Mouse (Mus musculus) testis, postnatal 10 days (tissue): ENCODE measurements around the gene Lnx1.

ENCODE experiments used
- DNase-seq: peaks from one replicate; pipeline ENCODE4 v3.0.0; 2021; ENCODE audit warnings: low spot score

Lnx1 gene

DNA sequence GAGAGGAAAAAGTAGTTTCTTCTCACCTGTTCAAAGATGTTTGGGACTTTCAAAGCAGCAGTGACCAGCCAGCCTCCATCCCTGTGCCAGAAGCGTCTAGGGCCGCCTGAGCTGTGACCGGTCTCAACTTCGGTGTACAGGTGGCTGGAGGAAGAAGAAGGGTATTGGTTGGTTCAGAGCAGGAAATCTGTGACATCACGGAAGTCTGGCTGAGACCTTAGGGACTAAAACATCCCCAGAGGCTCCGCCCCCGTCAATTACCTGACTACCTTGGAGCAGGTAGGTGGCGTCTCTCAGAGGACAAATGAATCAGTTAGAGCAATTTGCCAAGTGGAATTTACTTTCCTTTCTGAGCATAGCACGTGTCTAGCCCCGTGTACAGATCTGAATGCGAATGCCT is at the start of gene Lnx1:
Gene Lnx1 (minus strand): TSS at position 147 of the 400 bp plus-strand sequence.
- no peak for DNase-seq

DNA sequence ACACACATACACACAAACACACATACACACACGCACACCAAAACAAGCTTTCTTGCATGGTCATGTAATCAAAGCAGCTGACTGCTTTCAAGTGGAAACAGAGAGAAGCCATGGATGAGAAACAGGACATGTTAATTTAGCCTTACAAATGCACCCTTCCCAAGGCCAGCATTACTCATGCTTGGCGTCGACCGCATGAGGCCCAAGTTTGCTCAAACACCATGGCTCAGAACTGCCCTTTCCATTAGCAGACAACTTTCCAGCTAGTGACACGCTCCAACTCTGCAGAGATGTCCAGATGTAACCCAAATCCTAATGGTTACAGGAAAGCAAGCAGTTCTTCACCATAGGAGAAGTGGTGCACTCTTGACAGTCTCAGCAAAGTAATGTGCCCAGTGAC is 47.8 kb upstream of the Lnx1 start:
- no peak for DNase-seq

DNA sequence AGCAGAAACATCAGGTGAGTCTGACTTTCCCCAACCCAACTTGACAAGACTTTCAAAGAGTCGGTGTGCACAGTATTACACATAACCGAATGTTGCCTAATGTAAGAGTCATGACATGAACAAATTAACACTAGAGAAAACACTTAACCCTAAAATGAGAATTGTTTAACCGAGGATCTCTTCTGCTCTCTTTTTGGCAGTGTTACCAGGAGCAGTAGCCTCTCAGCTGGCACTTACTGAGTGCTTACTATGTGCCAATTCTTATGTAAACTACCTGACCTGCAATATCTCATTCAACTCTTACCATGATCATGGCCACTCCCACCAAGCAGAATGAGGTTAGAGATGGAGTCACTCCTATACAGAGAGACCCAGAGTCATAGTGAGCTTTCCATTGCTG is 44.8 kb upstream of the Lnx1 start:
- no peak for DNase-seq

DNA sequence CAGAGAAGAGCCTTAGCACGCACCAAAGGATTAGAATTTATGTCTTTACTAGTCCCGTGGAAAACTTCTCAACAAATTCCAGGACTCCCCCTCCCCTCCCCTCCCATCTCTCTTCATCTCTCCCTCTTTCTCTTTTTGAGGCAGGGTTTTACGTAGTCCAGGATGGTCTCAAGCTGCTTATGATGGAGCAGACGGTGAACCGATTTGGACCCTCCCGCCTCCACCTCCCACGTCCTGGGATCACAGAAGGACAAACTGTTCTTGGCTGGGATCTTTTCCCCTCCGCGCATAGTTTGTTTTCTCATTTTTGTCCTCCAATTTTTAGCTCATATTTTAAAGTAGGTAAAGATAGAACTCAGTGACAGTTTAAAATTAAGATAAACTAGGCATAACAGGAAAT is 38.2 kb upstream of the Lnx1 start:
- DNase-seq, result no peak

GRCm38 (mm10) chr5:74739435-74739834 is 36.7 kb upstream of the Lnx1 start:
- DNase-seq, result no peak

GRCm38 (mm10) chr5:74738312-74738711 is 35.6 kb upstream of the Lnx1 start:
- peak; percentile 55 for DNase-seq

DNA sequence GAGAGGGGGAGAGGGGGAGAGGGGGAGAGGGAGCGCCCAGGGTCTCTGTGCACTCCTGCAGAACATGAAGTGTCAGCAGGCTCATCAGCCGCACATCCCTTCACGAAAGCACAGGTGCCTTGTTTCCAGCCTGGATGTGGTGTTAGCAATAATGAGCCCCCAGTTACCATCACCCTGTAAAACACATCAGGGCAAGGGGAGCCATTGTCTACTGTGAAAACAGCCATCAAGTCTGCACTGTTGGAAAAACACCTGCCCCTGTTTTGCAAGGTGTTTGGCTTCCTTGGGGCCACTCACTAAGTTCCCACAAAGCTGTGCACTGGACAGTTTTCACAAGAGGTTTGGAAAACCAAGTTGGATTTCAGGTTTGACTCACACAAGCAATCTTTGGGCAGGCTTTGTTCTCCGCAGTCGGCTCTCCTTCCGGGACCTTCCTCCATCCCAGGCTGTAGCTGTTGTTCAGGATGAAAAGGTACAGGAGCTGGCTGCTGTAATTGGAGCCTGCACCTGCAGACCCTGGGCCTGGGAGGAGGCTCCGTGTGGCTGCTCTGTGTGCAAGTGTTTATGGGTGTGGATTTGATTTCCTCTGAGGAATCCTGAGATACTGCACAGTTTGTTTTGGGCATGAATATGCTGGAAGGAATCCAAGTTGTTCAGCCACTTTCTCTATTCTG is 31.3 kb upstream of the Lnx1 start:
- DNase-seq, result no peak

DNA sequence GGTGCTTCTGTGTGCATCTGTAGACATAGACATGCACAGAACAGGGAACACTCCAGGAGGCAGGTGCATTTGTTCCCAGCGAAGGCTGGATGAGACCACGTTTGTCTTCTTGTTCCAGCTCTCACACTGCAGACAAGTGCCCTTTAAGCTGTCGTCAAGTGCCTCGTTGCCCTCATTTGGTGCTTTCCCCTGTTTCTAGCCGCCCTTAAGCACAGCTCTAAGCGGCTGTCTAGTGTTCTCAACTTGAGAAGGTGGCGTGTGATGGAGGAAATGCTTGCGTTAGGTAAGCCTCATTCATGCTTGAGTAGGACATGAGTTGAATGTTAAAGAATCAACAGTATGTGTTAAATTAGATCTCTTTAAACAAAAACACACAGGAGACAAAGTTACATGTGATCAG is 29.9 kb upstream of the Lnx1 start:
- no peak for DNase-seq

GRCm38 (mm10) chr5:74730601-74731000 is 27.9 kb upstream of the Lnx1 start:
- no peak for DNase-seq

DNA sequence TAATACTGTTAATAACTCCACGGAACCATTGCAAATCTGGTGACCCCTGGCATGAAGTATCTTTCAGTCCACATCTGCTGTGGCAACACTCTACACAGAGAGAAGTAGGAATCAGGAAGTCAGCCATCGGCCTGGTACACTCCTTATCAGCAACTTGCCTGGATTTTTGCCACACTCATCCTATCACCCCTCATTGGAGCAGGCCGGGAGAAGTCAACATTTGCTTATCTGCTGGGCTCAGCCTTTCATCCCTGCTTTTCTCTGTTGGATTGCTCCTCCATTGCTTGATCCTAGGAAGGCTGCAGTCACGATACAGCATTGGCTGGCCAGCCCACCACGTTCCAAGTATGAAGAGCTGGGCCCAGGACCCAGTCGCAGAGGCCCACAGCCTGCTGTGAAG is 26.9 kb upstream of the Lnx1 start:
- no peak for DNase-seq

GRCm38 (mm10) chr5:74728186-74728585 is 25.5 kb upstream of the Lnx1 start:
- no peak for DNase-seq

- DNase-seq, result no peak
These were observed 24.6 kb upstream of the Lnx1 start for GRCm38 (mm10) chr5:74727319-74727718.

DNA sequence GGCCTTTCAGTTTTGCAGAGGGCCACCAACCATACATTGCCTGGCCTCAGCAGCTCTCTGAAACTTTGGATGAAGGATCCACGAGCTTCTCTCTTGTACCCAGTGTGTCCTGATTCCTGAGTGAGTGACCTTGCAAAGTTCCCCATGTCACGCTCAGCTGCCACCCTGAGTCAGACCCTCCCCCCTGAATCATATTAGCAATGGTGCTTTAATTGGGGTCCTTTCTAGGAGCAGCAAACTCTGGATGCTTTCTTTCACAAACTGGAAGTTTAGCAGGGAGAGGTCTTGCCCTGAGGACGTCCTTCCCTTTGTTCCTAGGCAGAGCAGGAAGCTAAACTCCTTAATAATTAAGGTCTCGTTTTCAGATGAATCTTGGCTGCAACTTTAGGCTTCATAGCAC is 22.8 kb upstream of the Lnx1 start:
- DNase-seq, result no peak

DNA sequence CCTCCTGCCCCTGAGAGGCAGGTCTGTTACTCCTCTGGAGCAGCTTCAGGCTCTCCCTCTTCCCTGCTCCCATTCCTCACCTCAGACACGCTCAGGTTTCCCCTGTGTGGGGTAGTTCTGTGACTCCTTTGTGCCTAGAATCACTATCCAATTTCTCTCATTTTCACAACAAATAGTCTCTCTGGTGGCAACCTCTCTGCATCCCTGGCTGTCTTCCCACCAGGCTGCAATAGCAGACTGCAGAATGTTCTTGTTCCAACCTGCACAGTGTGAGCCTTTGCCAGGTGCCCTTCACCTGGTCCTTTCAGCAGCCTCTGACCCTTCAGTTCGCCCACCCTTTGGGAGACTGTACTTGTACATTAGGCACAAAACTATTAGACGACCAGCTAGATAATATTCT is 19.1 kb upstream of the Lnx1 start:
- no peak for DNase-seq

DNA sequence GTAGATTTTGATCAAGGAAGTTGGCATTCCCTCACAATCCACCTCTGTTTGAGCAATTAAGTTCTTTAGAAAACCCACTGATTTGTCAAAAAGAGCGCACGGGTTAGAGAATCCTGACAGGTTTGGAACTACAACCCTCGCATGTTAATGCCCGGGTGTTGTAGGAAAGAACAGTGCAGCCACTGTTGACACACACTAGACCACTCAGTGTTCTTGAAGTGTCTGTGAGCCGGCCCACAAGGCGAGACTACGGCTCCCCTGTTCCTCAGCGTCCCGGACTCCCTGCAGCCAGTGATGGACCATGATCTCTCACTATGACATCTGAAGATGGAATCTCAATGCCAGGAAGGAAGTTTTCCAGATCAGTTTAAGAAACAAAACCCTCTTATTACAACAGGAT is 17.9 kb upstream of the Lnx1 start:
- no peak for DNase-seq

DNA sequence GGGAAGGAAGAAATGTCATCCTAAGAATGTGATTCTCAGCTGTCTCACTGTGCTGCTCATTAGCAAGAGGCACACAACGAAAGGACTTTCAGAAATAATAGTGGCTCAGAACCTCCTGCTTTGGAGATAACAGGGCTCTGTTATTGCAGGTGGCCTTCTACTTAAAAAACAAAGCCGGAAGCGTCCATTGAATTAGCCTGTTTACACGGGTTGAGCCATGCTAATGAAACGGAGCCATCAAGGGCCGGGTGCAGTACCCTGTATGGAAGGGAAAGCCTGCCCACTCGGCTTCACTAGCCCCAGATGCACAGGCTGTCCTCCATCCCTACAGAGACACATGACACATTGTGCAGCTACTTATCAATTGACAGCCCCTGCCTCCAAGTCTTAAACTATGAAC is 13.5 kb upstream of the Lnx1 start:
- no peak for DNase-seq

GRCm38 (mm10) chr5:74712811-74713210 is 10.1 kb upstream of the Lnx1 start:
- DNase-seq, result no peak

DNA sequence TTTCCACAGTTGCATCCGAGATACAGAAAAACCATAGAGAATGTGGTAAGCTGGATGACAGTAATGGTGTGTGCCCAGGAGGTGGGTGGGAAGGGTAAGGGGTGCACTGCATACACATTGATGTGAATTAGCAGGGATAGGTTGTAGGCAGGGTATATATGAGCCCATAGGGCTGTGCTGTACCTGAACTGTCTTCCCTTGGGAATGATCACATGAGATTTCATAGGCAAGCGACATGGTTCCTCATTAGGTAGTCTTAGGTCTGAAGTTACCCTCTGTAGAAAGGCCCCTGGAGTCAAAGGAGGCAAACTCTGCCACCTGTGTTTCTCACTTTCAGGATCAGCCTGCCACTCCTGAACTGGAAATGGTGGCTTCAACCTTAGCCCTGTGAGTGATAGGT is 9.3 kb upstream of the Lnx1 start:
- no peak for DNase-seq

DNA sequence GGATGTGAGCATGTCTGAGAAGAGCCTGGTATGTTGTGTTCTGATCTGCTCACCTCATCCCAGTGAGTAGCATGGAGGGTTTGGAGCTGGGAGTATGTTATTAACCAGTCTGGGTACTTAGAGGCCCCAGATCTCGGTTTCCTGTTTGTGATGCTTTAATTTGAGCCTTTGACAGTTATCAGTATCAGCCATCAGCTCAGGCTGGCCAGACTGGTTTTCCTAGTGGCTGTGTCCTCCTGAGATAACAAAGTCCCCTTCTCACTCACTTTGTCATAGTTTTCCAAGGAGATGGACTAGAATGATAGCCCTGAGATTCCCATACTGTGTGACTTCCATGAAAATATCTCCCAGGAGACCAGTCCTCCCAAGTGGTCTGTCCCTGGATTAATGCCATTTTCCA is 8.3 kb upstream of the Lnx1 start:
- no peak for DNase-seq

GRCm38 (mm10) chr5:74710181-74710580 is 7.5 kb upstream of the Lnx1 start:
- no peak for DNase-seq

- DNase-seq, result peak; percentile 83
These were observed 1.7 kb upstream of the Lnx1 start for GRCm38 (mm10) chr5:74704460-74704790.

GRCm38 (mm10) chr5:74703741-74704459 is 1.2 kb upstream of the Lnx1 start:
- peak; percentile 46 for DNase-seq

GRCm38 (mm10) chr5:74700918-74701317 is 1.8 kb downstream of the Lnx1 start:
- DNase-seq, result no peak

- DNase-seq, result no peak
These were observed 3.0 kb downstream of the Lnx1 start for GRCm38 (mm10) chr5:74699673-74700072.
